Comparison of ENCODE assay signal across 25 mouse cellular contexts in the genomic region with DNA sequence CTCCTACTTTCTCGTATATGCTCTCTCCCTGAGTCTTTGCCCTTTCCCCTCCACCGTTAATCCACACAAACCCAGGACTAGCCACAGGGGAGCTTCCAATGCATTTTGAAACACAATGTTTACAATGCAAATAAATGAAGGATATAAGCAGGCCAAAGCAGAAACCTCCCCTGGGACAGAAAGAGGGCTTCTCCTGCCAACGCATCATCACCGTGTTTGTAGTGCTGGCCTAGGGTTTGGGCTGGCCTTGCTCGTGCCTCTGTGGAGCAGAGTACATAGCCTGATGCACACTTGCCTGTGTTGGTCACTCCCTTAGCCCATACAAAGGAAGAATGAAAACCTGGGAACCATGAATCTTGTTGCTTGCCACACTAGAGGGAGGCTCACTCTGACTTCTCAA. TPM values are rescaled to one million over a fixed set of nuclear protein-coding genes. Genes with fewer than 3 reads are reported as not detected.
DNase-seq lines count a peak whose midpoint lies in the region; ATAC-seq and TF ChIP-seq lines count a peak whose summit lies in the region.
"Had no signal": no experiment of that assay in that cellular context is flagged by ENCODE, and none has a peak within 500 bp of the region (broad histone marks: within the 10 kb centered on the region; RNA-seq: fewer than 3 reads in every experiment).

No protein-coding gene starts in this region.

- H3K4me3 ChIP-seq in heart, embryonic 12.5 days, result no peak overlapping the region
- H3K4me3 ChIP-seq in liver, adult 2 months (ENCODE audit: insufficient read depth, low read depth, low read length), result no peak overlapping the region
- H3K4me3 ChIP-seq in liver, embryonic 14.5 days (ENCODE audit: insufficient read depth in 1 of 2, low read depth in 2 of 2, low read length in 2 of 2), result no peak overlapping the region
- H3K4me3 ChIP-seq in stomach, postnatal 0 days (ENCODE audit: low read depth, low read length), result no peak overlapping the region
- H3K4me3 ChIP-seq: embryonic facial prominence, embryonic 10.5 days; forebrain, embryonic 15.5 days; hindbrain, embryonic 13.5 days; limb, embryonic 10.5 days; midbrain, embryonic 12.5 days; neural tube, embryonic 15.5 days had no signal

- ATAC-seq in heart, embryonic 12.5 days (ENCODE audit: insufficient number of reproducible peaks, low FRiP score), result no peak
- ATAC-seq in liver, embryonic 14.5 days (ENCODE audit: insufficient read depth), result peak; percentile 59
- 0 out of 2 replicates have a peak, but pooled peaks have one; percentile 27 for ATAC-seq in stomach, postnatal 0 days (ENCODE audit: low FRiP score, low TSS enrichment)
- ATAC-seq: forebrain, embryonic 15.5 days had no signal

- 76% methylated on average over 5 of the region's 5 CpGs for WGBS in heart, embryonic 12.5 days
- WGBS in liver, adult 2 months, result 20% methylated on average over 5 of the region's 5 CpGs
- WGBS in liver, embryonic 14.5 days (ENCODE audit: insufficient replicate concordance), result 74% methylated on average over 5 of the region's 5 CpGs
- 36% methylated on average over 5 of the region's 5 CpGs for WGBS in stomach, postnatal 0 days

- no peak overlapping the region for H3K27ac ChIP-seq in heart, embryonic 12.5 days (ENCODE audit: poor library complexity, severe bottlenecking)
- peak overlapping the region; percentile 75 for H3K27ac ChIP-seq in liver, adult 2 months (replicated peaks; ENCODE audit: insufficient read depth, low read depth, low read length)
- H3K27ac ChIP-seq in liver, embryonic 14.5 days, result no peak overlapping the region
- no peak overlapping the region; the same call in 1 of the 2 replicates for H3K27ac ChIP-seq in stomach, postnatal 0 days (replicated peaks)
- H3K27ac ChIP-seq: embryonic facial prominence, embryonic 10.5 days; forebrain, embryonic 15.5 days; hindbrain, embryonic 13.5 days; limb, embryonic 10.5 days; midbrain, embryonic 12.5 days; neural tube, embryonic 15.5 days had no signal

- DNase-seq in heart, postnatal 4 days, result no peak
- peak; percentile 97 for DNase-seq in liver, adult 2 months (ENCODE audit: extremely low read depth, low read depth, low spot score)
- no peak for DNase-seq in liver
- DNase-seq in liver, embryonic 14.5 days (ENCODE audit: low read depth in 3 of 3, low spot score in 3 of 3), result no peak
- DNase-seq in stomach, postnatal 0 days (ENCODE audit: low spot score), result no peak
- DNase-seq in spleen, postnatal 4 days (ENCODE audit: low spot score in 2 of 2), result no peak
- no peak for DNase-seq in right cerebral cortex, postnatal 10 days (ENCODE audit: low spot score in 2 of 2)
- DNase-seq: adrenal gland, postnatal 25 days; cerebellum, adult 9-11 months; gastrocnemius, postnatal 14 days; heart, adult 11 months; kidney, postnatal 10 days; lung, adult 2 months; lung, postnatal 14 days; right cerebral cortex, postnatal 14 days; thymus, adult 18-20 months; thymus, postnatal 36 days had no signal

- no peaks in the 10 kb centered on the region for H3K27me3 ChIP-seq in heart, embryonic 12.5 days (replicated peaks)
- no peaks in the 10 kb centered on the region for H3K27me3 ChIP-seq in liver, adult 2 months (ENCODE audit: control insufficient read depth, insufficient read depth, low read length)
- no peaks in the 10 kb centered on the region for H3K27me3 ChIP-seq in liver, embryonic 14.5 days (ENCODE audit: control insufficient read depth, insufficient read depth, low read length)
- H3K27me3 ChIP-seq in stomach, postnatal 0 days (ENCODE audit: control insufficient read depth, insufficient read depth, low read length), result no peaks in the 10 kb centered on the region
- H3K27me3 ChIP-seq: forebrain, embryonic 15.5 days; hindbrain, embryonic 13.5 days; midbrain, embryonic 12.5 days; neural tube, embryonic 15.5 days had no signal

- peaks cover 51% of the 10 kb centered on the region for H3K36me3 ChIP-seq in heart, embryonic 12.5 days
- H3K36me3 ChIP-seq in liver, adult 2 months (ENCODE audit: control insufficient read depth, insufficient read depth, low read length), result peaks cover 10% of the 10 kb centered on the region
- no peaks in the 10 kb centered on the region; the same call in 1 of the 2 replicates for H3K36me3 ChIP-seq in liver, embryonic 14.5 days (replicated peaks; ENCODE audit: control insufficient read depth, insufficient read depth, low read depth)
- no peaks in the 10 kb centered on the region for H3K36me3 ChIP-seq in stomach, postnatal 0 days (ENCODE audit: control insufficient read depth, insufficient read depth, low read length)
- H3K36me3 ChIP-seq: forebrain, embryonic 15.5 days; hindbrain, embryonic 13.5 days; midbrain, embryonic 12.5 days; neural tube, embryonic 15.5 days had no signal

- H3K4me1 ChIP-seq in heart, embryonic 12.5 days (replicated peaks), result peaks cover 17% of the 10 kb centered on the region
- H3K4me1 ChIP-seq in liver, adult 2 months (ENCODE audit: control insufficient read depth, insufficient read depth, low read length), result peaks cover 25% of the 10 kb centered on the region
- H3K4me1 ChIP-seq in liver, embryonic 14.5 days (replicated peaks; ENCODE audit: control insufficient read depth in 2 of 2, insufficient read depth in 2 of 2, low read length in 1 of 2), result peaks cover 0 to 20% of the 10 kb centered on the region in 2 experiments; a peak in 2 of 4 replicates
- peaks cover 2% of the 10 kb centered on the region; the same call in 1 of the 2 replicates for H3K4me1 ChIP-seq in stomach, postnatal 0 days (replicated peaks; ENCODE audit: control insufficient read depth, insufficient read depth)
- H3K4me1 ChIP-seq: forebrain, embryonic 15.5 days; hindbrain, embryonic 13.5 days; limb, embryonic 10.5 days; neural tube, embryonic 15.5 days had no signal

- H3K4me2 ChIP-seq in heart, embryonic 12.5 days, result no peak overlapping the region
- H3K4me2 ChIP-seq in liver, embryonic 14.5 days (ENCODE audit: low read depth), result no peak overlapping the region
- H3K4me2 ChIP-seq in stomach, postnatal 0 days (replicated peaks; ENCODE audit: low read depth), result no peak overlapping the region
- H3K4me2 ChIP-seq: forebrain, embryonic 15.5 days; hindbrain, embryonic 13.5 days; midbrain, embryonic 12.5 days; neural tube, embryonic 15.5 days had no signal

- H3K9me3 ChIP-seq in heart, embryonic 12.5 days (replicated peaks), result no peaks in the 10 kb centered on the region
- no peaks in the 10 kb centered on the region for H3K9me3 ChIP-seq in liver, embryonic 14.5 days (ENCODE audit: control insufficient read depth, low read length)
- no peaks in the 10 kb centered on the region for H3K9me3 ChIP-seq in stomach, postnatal 0 days (ENCODE audit: control insufficient read depth, low read length)
- H3K9me3 ChIP-seq: embryonic facial prominence, embryonic 10.5 days; forebrain, embryonic 15.5 days; G1E; limb, embryonic 10.5 days; midbrain, embryonic 12.5 days; neural tube, embryonic 15.5 days had no signal

- no peaks in the 10 kb centered on the region for H3K79me2 ChIP-seq in liver, adult 2 months (ENCODE audit: control insufficient read depth, insufficient read depth, low read length)

- no peak for TF ChIP-seq EP300 in liver, embryonic 14.5 days (IDR thresholded peaks at IDR 0.05; ENCODE audit: low read depth)
- TF ChIP-seq EP300 in stomach, postnatal 0 days (optimal IDR thresholded peaks at IDR 0.05), result no peak

- no peak for TF ChIP-seq CTCF in liver, adult 2 months (IDR thresholded peaks at IDR 0.05; ENCODE audit: low read depth, low read length)
- no peak for TF ChIP-seq CTCF in liver, embryonic 14.5 days (IDR thresholded peaks at IDR 0.05; ENCODE audit: low read depth)
- no peak for TF ChIP-seq CTCF in stomach, postnatal 0 days (IDR thresholded peaks at IDR 0.05; ENCODE audit: low read depth)

- H3K9ac ChIP-seq in heart, embryonic 12.5 days, result 0 out of 2 replicates have a peak overlapping the region, but pooled peaks have one; percentile 30
- H3K9ac ChIP-seq in liver, adult 2 months (ENCODE audit: low read depth, low read length), result no peak overlapping the region
- H3K9ac ChIP-seq in liver, embryonic 14.5 days (replicated peaks), result no peak overlapping the region
- H3K9ac ChIP-seq in stomach, postnatal 0 days (ENCODE audit: low read length), result no peak overlapping the region
- H3K9ac ChIP-seq: forebrain, embryonic 15.5 days; hindbrain, embryonic 13.5 days; midbrain, embryonic 12.5 days; neural tube, embryonic 15.5 days had no signal

- no peak for TF ChIP-seq POLR2A in liver, adult 2 months (IDR thresholded peaks at IDR 0.05; ENCODE audit: extremely low read depth, insufficient read depth, low read length)

RNA-seq across cellular contexts. Expression of a gene that starts 53.4 kb away (rescaled TPM):
- polyA plus RNA-seq in heart, embryonic 12.5 days (2016; fragmentation: Nextera tagmentation; extraction: Ambion mirVana), result 124 and 130 TPM in 2 replicates
- total RNA-seq in heart, postnatal 4 days (2021), result 10 to 100 TPM; 93.1 to 98.7 TPM
- 24.2 and 25.6 TPM in 2 replicates for total RNA-seq in liver, adult 2 months (2014; rRNA removed)
- polyA plus RNA-seq in liver, adult 2 months (2012; rRNA removed), result 5.9 and 6.9 TPM in 2 replicates
- 7.5 and 17.0 TPM in 2 replicates for polyA plus RNA-seq in liver, embryonic 14.5 days (2012; rRNA removed)
- polyA plus RNA-seq in liver, embryonic 14.5 days (2014; fragmentation: Nextera tagmentation; extraction: Ambion mirVana), result 71.9 and 74.3 TPM in 2 replicates
- polyA plus RNA-seq in stomach, postnatal 0 days (2015; fragmentation: Nextera tagmentation; extraction: Ambion mirVana), result 76.8 and 85.8 TPM in 2 replicates
